In genomic region chr7:31126211-31126751, GRCm38 (mm10) we compare ENCODE assay signal across 8 mouse cellular contexts. TPM values are rescaled to one million over a fixed set of nuclear protein-coding genes. Genes with fewer than 3 reads are reported as not detected.
DNase-seq lines count a peak whose midpoint lies in the region; ATAC-seq and TF ChIP-seq lines count a peak whose summit lies in the region.

No protein-coding gene starts in this region.

- peak overlapping the region; percentile 65 for H3K9ac ChIP-seq in kidney, embryonic 16.5 days (replicated peaks; ENCODE audit: low read length)
- peak overlapping the region; percentile 63 for H3K9ac ChIP-seq in forebrain, embryonic 12.5 days
- H3K9ac ChIP-seq in intestine, postnatal 0 days (ENCODE audit: low read depth, low read length) = peak overlapping the region; percentile 42; the same call in 1 of the 2 replicates
- H3K9ac ChIP-seq in neural tube, embryonic 13.5 days = peak overlapping the region; percentile 82

- peak overlapping the region; percentile 99 for H3K4me2 ChIP-seq in kidney, embryonic 16.5 days (replicated peaks; ENCODE audit: low read depth, low read length)
- H3K4me2 ChIP-seq in forebrain, embryonic 12.5 days = peak overlapping the region; percentile 91
- H3K4me2 ChIP-seq in intestine, postnatal 0 days (replicated peaks; ENCODE audit: low read depth) = peak overlapping the region; percentile 87
- peak overlapping the region; percentile 91 for H3K4me2 ChIP-seq in neural tube, embryonic 13.5 days

- no peak overlapping the region for H3K27ac ChIP-seq in kidney, embryonic 16.5 days (ENCODE audit: low read length)
- H3K27ac ChIP-seq in forebrain, embryonic 12.5 days = no peak overlapping the region
- no peak overlapping the region for H3K27ac ChIP-seq in intestine, postnatal 0 days (ENCODE audit: low read depth, low read length)
- no peak overlapping the region for H3K27ac ChIP-seq in neural tube, embryonic 13.5 days (replicated peaks)

- H3K27me3 ChIP-seq in kidney, embryonic 16.5 days (ENCODE audit: insufficient read depth, low read length) = peaks cover 34% of the 10 kb centered on the region
- H3K27me3 ChIP-seq in forebrain, embryonic 12.5 days = peaks cover 47% of the 10 kb centered on the region
- H3K27me3 ChIP-seq in intestine, postnatal 0 days (replicated peaks; ENCODE audit: control insufficient read depth, insufficient read depth, low read length) = peaks cover 36% of the 10 kb centered on the region
- peaks cover 35% of the 10 kb centered on the region for H3K27me3 ChIP-seq in neural tube, embryonic 13.5 days

- WGBS in kidney, embryonic 16.5 days = 3% methylated on average over 47 of the region's 53 CpGs
- 1% methylated on average over 49 of the region's 53 CpGs for WGBS in forebrain, embryonic 12.5 days
- WGBS in intestine, postnatal 0 days = 1% methylated on average over 53 of the region's 53 CpGs
- 1% methylated on average over 46 of the region's 53 CpGs for WGBS in neural tube, embryonic 13.5 days

- no peak for ATAC-seq in kidney, embryonic 16.5 days (ENCODE audit: low FRiP score, low TSS enrichment)
- 0 out of 2 replicates have a peak, but pooled peaks have one; percentile 10 for ATAC-seq in forebrain, embryonic 12.5 days (ENCODE audit: low FRiP score)
- no peak for ATAC-seq in intestine, postnatal 0 days
- no peak for ATAC-seq in neural tube, embryonic 13.5 days (ENCODE audit: low read depth)
- no peak for ATAC-seq in inflammation-experienced regulatory T-cells, adult 6 months

- no peak for DNase-seq in kidney, adult 8-10 months
- DNase-seq in brain, adult 2 months (ENCODE audit: low read depth, low spot score) = peak; percentile 67
- no peak for DNase-seq in testis, postnatal 14 days (ENCODE audit: low spot score)

- peaks cover 32% of the 10 kb centered on the region for H3K36me3 ChIP-seq in kidney, embryonic 16.5 days (ENCODE audit: insufficient read depth, low read length)
- peaks cover 34% of the 10 kb centered on the region for H3K36me3 ChIP-seq in forebrain, embryonic 12.5 days (replicated peaks)
- peaks cover 6% of the 10 kb centered on the region; the same call in 1 of the 2 replicates for H3K36me3 ChIP-seq in intestine, postnatal 0 days (ENCODE audit: control insufficient read depth, insufficient read depth)
- H3K36me3 ChIP-seq in neural tube, embryonic 13.5 days = peaks cover 33% of the 10 kb centered on the region

- no peaks in the 10 kb centered on the region for H3K9me3 ChIP-seq in kidney, embryonic 16.5 days (ENCODE audit: low read length)
- H3K9me3 ChIP-seq in forebrain, embryonic 12.5 days = no peaks in the 10 kb centered on the region
- H3K9me3 ChIP-seq in intestine, postnatal 0 days (ENCODE audit: control insufficient read depth) = no peaks in the 10 kb centered on the region
- H3K9me3 ChIP-seq in neural tube, embryonic 13.5 days = no peaks in the 10 kb centered on the region

- peaks cover 16% of the 10 kb centered on the region; the same call in 1 of the 2 replicates for H3K4me1 ChIP-seq in kidney, embryonic 16.5 days (ENCODE audit: insufficient read depth, low read length)
- peaks cover 13% of the 10 kb centered on the region for H3K4me1 ChIP-seq in forebrain, embryonic 12.5 days
- no peaks in the 10 kb centered on the region for H3K4me1 ChIP-seq in intestine, postnatal 0 days (replicated peaks; ENCODE audit: control insufficient read depth, insufficient read depth, low read length)
- peaks cover 21% of the 10 kb centered on the region for H3K4me1 ChIP-seq in neural tube, embryonic 13.5 days (replicated peaks)

- H3K4me3 ChIP-seq in kidney, embryonic 16.5 days (ENCODE audit: low read length) = peak overlapping the region; percentile 61
- peak overlapping the region; percentile 55 for H3K4me3 ChIP-seq in forebrain, embryonic 12.5 days (replicated peaks)
- H3K4me3 ChIP-seq in intestine, postnatal 0 days (ENCODE audit: low read depth, low read length) = peak overlapping the region; percentile 51
- H3K4me3 ChIP-seq in neural tube, embryonic 13.5 days = peak overlapping the region; percentile 57

- TF ChIP-seq CTCF in intestine, postnatal 0 days (IDR thresholded peaks at IDR 0.05; ENCODE audit: low read depth) = no peak

RNA-seq across cellular contexts. Expression of gene Scn1b, which starts 0.5 kb away (rescaled TPM):
- polyA plus RNA-seq in kidney, embryonic 16.5 days (2015; fragmentation: Nextera tagmentation; extraction: Ambion mirVana) = 1.4 and 1.8 TPM in 2 replicates
- 1.1 and 1.3 TPM in 2 replicates for polyA plus RNA-seq in forebrain, embryonic 12.5 days (2016; fragmentation: Nextera tagmentation; extraction: Ambion mirVana)
- polyA plus RNA-seq in intestine, postnatal 0 days (2015; fragmentation: Nextera tagmentation; extraction: Ambion mirVana) = 2.7 and 3.3 TPM in 2 replicates
- polyA plus RNA-seq in neural tube, embryonic 13.5 days (2015; fragmentation: Nextera tagmentation; extraction: Ambion mirVana) = 5.1 and 6.8 TPM in 2 replicates
- polyA plus RNA-seq in inflammation-experienced regulatory T-cells, adult 6 months (2017; shearing (Covaris generic)) = under 1 TPM in 1 of 3 experiments, not detected in 2; 0.30 TPM

RNA-seq across cellular contexts. Expression of gene Hpn, which starts 11.2 kb away (rescaled TPM):
- 72.9 and 77.0 TPM in 2 replicates for polyA plus RNA-seq in kidney, embryonic 16.5 days (2015; fragmentation: Nextera tagmentation; extraction: Ambion mirVana)
- polyA plus RNA-seq in forebrain, embryonic 12.5 days (2016; fragmentation: Nextera tagmentation; extraction: Ambion mirVana) = 0.49 and 0.67 TPM in 2 replicates
- polyA plus RNA-seq in intestine, postnatal 0 days (2015; fragmentation: Nextera tagmentation; extraction: Ambion mirVana) = 21.2 and 28.3 TPM in 2 replicates
- polyA plus RNA-seq in neural tube, embryonic 13.5 days (2015; fragmentation: Nextera tagmentation; extraction: Ambion mirVana) = 0.25 and 0.62 TPM in 2 replicates
- 10 to 100 TPM in 1 of 3 experiments, 1 to 10 TPM in 2; 3.1 to 11.0 (median 8.1) TPM for polyA plus RNA-seq in inflammation-experienced regulatory T-cells, adult 6 months (2017; shearing (Covaris generic))

RNA-seq across cellular contexts. Expression of gene Gramd1a, which starts 29.4 kb away (rescaled TPM):
- polyA plus RNA-seq in kidney, embryonic 16.5 days (2015; fragmentation: Nextera tagmentation; extraction: Ambion mirVana) = 73.3 and 73.4 TPM in 2 replicates
- 155 and 174 TPM in 2 replicates for polyA plus RNA-seq in forebrain, embryonic 12.5 days (2016; fragmentation: Nextera tagmentation; extraction: Ambion mirVana)
- 10.3 and 12.4 TPM in 2 replicates for polyA plus RNA-seq in intestine, postnatal 0 days (2015; fragmentation: Nextera tagmentation; extraction: Ambion mirVana)
- polyA plus RNA-seq in neural tube, embryonic 13.5 days (2015; fragmentation: Nextera tagmentation; extraction: Ambion mirVana) = 206 and 212 TPM in 2 replicates
- polyA plus RNA-seq in inflammation-experienced regulatory T-cells, adult 6 months (2017; shearing (Covaris generic)) = 100 to 1,000 TPM in 1 of 3 experiments, 10 to 100 TPM in 2; 70.7 to 113 (median 98.7) TPM

RNA-seq across cellular contexts. Expression of gene Fxyd3, which starts 49.8 kb away (rescaled TPM):
- polyA plus RNA-seq in kidney, embryonic 16.5 days (2015; fragmentation: Nextera tagmentation; extraction: Ambion mirVana) = 15.0 and 19.0 TPM in 2 replicates
- polyA plus RNA-seq in forebrain, embryonic 12.5 days (2016; fragmentation: Nextera tagmentation; extraction: Ambion mirVana) = 1.1 and 1.3 TPM in 2 replicates
- polyA plus RNA-seq in intestine, postnatal 0 days (2015; fragmentation: Nextera tagmentation; extraction: Ambion mirVana) = 40.4 and 48.0 TPM in 2 replicates
- 2.2 and 2.5 TPM in 2 replicates for polyA plus RNA-seq in neural tube, embryonic 13.5 days (2015; fragmentation: Nextera tagmentation; extraction: Ambion mirVana)
- polyA plus RNA-seq in inflammation-experienced regulatory T-cells, adult 6 months (2017; shearing (Covaris generic)) = under 1 TPM in 1 of 3 experiments, not detected in 2; 0.18 TPM
